Mouse (Mus musculus) lung, embryonic 16.5 days (tissue): Measurements from ENCODE around the gene Vamp1. TPM values are rescaled to one million over a fixed set of nuclear protein-coding genes. Genes with fewer than 3 reads are reported as not detected.

ENCODE experiments used
- ATAC-seq: fragments of 200-750 bp; cut with Nextera tagmentation; 2 replicates; pipeline ENCODE4 v1.8.0; 2017; ENCODE audit warnings: low read depth, mild to moderate bottlenecking, moderate library complexity
- H3K27ac ChIP-seq: fragments of 300-500 bp; sonication (generic); 2 replicates; pipeline ENCODE4 v1.5.1; 2014; ENCODE audit warnings: mild to moderate bottlenecking, control low read depth, low read length
- H3K27me3 ChIP-seq: fragments of 300-500 bp; sonication (generic); 2 replicates; pipeline ENCODE4 v1.6.1; 2014; ENCODE audit warnings: low read depth, low read length, mixed read lengths; ENCODE audit not compliant: control insufficient read depth, insufficient read depth
- H3K36me3 ChIP-seq: fragments of 300-500 bp; sonication (generic); 2 replicates; pipeline ENCODE4 v1.6.1; 2014; ENCODE audit warnings: low read length; ENCODE audit not compliant: control insufficient read depth, insufficient read depth
- H3K4me1 ChIP-seq: fragments of 300-500 bp; sonication (generic); replicated peaks from 2 replicates; pipeline ENCODE4 v1.6.1; 2014; ENCODE audit warnings: low read length, mixed read lengths; ENCODE audit not compliant: control insufficient read depth, insufficient read depth
- H3K4me2 ChIP-seq: fragments of 300-500 bp; sonication (generic); 2 replicates; pipeline ENCODE4 v1.6.1; 2014; ENCODE audit warnings: low read depth, low read length, control low read depth
- H3K4me3 ChIP-seq: fragments of 300-500 bp; sonication (generic); 2 replicates; pipeline ENCODE4 v1.5.1; 2014; ENCODE audit warnings: mild to moderate bottlenecking, low read length, control low read depth
- H3K9ac ChIP-seq: fragments of 300-500 bp; sonication (generic); 2 replicates; pipeline ENCODE4 v1.6.1; 2014; ENCODE audit warnings: low read length, control low read depth
- H3K9me3 ChIP-seq: fragments of 300-500 bp; sonication (generic); 2 replicates; pipeline ENCODE4 v1.6.1; 2016; ENCODE audit warnings: low read length; ENCODE audit not compliant: control insufficient read depth
- WGBS: fragments of 180-500 bp; shearing (Covaris S2); extraction: QIAGEN DNeasy Blood & Tissue Kit; methylation state at CpG from one replicate; pipeline ENCODE4 v1.1.7; 2014; 5-methylcytosine and 5-hydroxymethylcytosine counted together
- polyA plus RNA-seq: library from polyadenylated mRNA; unstranded; fragments of >200 nt; fragmentation: Nextera tagmentation; extraction: Ambion mirVana; gene quantifications from 2 replicates; pipeline ENCODE4 v1.2.1, GENCODE M21; 2015

Vamp1 gene
- polyA plus RNA-seq, 1 experiment from 2014 or later, result 5.2 TPM

GRCm38 (mm10) chr6:125236341-125236740 lies 21.0 kb downstream of the Vamp1 start:
- Histone ChIP-seq H3K36me3 (no peaks in the 10 kb centered on the region), H3K4me1 (peaks cover 16% of the 10 kb centered on the region; the same call in 1 of the 2 replicates), H3K4me3 (no peak overlapping the region), H3K27ac (no peak overlapping the region), H3K27me3 (no peaks in the 10 kb centered on the region), H3K4me2 (no peak overlapping the region), H3K9ac (0 out of 2 replicates have a peak overlapping the region, but pooled peaks have one; percentile 2), H3K9me3 (no peaks in the 10 kb centered on the region)
- 77% methylated on average over 6 of the region's 6 CpGs for WGBS
- ATAC-seq, result no peak

- H3K4me1 ChIP-seq, result peaks cover 15% of the 10 kb centered on the region; the same call in 1 of the 2 replicates
- H3K36me3 ChIP-seq, result no peaks in the 10 kb centered on the region
- no peak for ATAC-seq
- H3K4me3 ChIP-seq, result no peak within 1 kb of the TSS
- WGBS, result 47% methylated on average over 6 of the region's 6 CpGs
- peak within 1 kb of the TSS; percentile 34; the same call in 1 of the 2 replicates for H3K9ac ChIP-seq
- no peaks in the 10 kb centered on the region for H3K27me3 ChIP-seq
- no peaks in the 10 kb centered on the region for H3K9me3 ChIP-seq
- no peak within 1 kb of the TSS for H3K4me2 ChIP-seq
- H3K27ac ChIP-seq, result no peak within 1 kb of the TSS
These were observed 21.4 kb downstream of the Vamp1 start, which contains the start of gene Cd27 for GRCm38 (mm10) chr6:125236782-125237181. TSS of gene Cd27 (minus strand) at chr6:125237010.

GRCm38 (mm10) chr6:125237421-125237820 lies 22.1 kb downstream of the Vamp1 start:
- H3K36me3 ChIP-seq, result no peaks in the 10 kb centered on the region
- no peak overlapping the region for H3K4me3 ChIP-seq
- no peak overlapping the region for H3K27ac ChIP-seq
- WGBS, result 76% methylated on average over 4 of the region's 4 CpGs
- H3K27me3 ChIP-seq, result no peaks in the 10 kb centered on the region
- no peak overlapping the region for H3K9ac ChIP-seq
- H3K9me3 ChIP-seq, result no peaks in the 10 kb centered on the region
- H3K4me2 ChIP-seq, result no peak overlapping the region
- H3K4me1 ChIP-seq, result peaks cover 9% of the 10 kb centered on the region; the same call in 1 of the 2 replicates
- ATAC-seq, result no peak

GRCm38 (mm10) chr6:125238396-125238795 lies 23.0 kb downstream of the Vamp1 start:
- Histone ChIP-seq H3K4me3 (no peak overlapping the region), H3K9ac (no peak overlapping the region), H3K27me3 (no peaks in the 10 kb centered on the region), H3K4me2 (no peak overlapping the region), H3K36me3 (no peaks in the 10 kb centered on the region), H3K27ac (no peak overlapping the region), H3K9me3 (no peaks in the 10 kb centered on the region), H3K4me1 (peaks cover 8% of the 10 kb centered on the region; the same call in 1 of the 2 replicates)
- WGBS, result 27% methylated on average over 6 of the region's 6 CpGs
- ATAC-seq, result peak; percentile 34; the same call in 1 of the 2 replicates

- Histone ChIP-seq H3K27ac (no peak overlapping the region), H3K27me3 (no peaks in the 10 kb centered on the region), H3K4me3 (no peak overlapping the region), H3K9me3 (no peaks in the 10 kb centered on the region), H3K4me1 (peaks cover 2% of the 10 kb centered on the region; the same call in 1 of the 2 replicates), H3K9ac (no peak overlapping the region), H3K4me2 (no peak overlapping the region), H3K36me3 (no peaks in the 10 kb centered on the region)
- ATAC-seq, result no peak
- WGBS, result 89% methylated on average over 5 of the region's 5 CpGs
These were observed 24.2 kb downstream of the Vamp1 start for GRCm38 (mm10) chr6:125239547-125239946.

- Histone ChIP-seq H3K9me3 (no peaks in the 10 kb centered on the region), H3K27ac (no peak overlapping the region), H3K4me2 (no peak overlapping the region), H3K9ac (no peak overlapping the region), H3K4me3 (no peak overlapping the region), H3K27me3 (no peaks in the 10 kb centered on the region), H3K36me3 (no peaks in the 10 kb centered on the region), H3K4me1 (no peaks in the 10 kb centered on the region; the same call in 1 of the 2 replicates)
- no peak for ATAC-seq
- 68% methylated on average over 5 of the region's 5 CpGs for WGBS
These were observed 25.3 kb downstream of the Vamp1 start for GRCm38 (mm10) chr6:125240617-125241016.

- H3K27me3 ChIP-seq, result no peaks in the 10 kb centered on the region
- H3K4me3 ChIP-seq, result no peak overlapping the region
- no peak overlapping the region for H3K4me2 ChIP-seq
- no peaks in the 10 kb centered on the region for H3K36me3 ChIP-seq
- 73% methylated on average over 8 of the region's 8 CpGs for WGBS
- H3K9ac ChIP-seq, result no peak overlapping the region
- no peak overlapping the region for H3K27ac ChIP-seq
- H3K9me3 ChIP-seq, result no peaks in the 10 kb centered on the region
- H3K4me1 ChIP-seq, result no peaks in the 10 kb centered on the region; the same call in 1 of the 2 replicates
- ATAC-seq, result no peak
These were observed 26.2 kb downstream of the Vamp1 start for GRCm38 (mm10) chr6:125241566-125241965.

GRCm38 (mm10) chr6:125244551-125244950 lies 29.2 kb downstream of the Vamp1 start:
- Histone ChIP-seq H3K4me3 (no peak overlapping the region), H3K9me3 (no peaks in the 10 kb centered on the region), H3K36me3 (no peaks in the 10 kb centered on the region), H3K27me3 (no peaks in the 10 kb centered on the region), H3K9ac (no peak overlapping the region), H3K27ac (no peak overlapping the region), H3K4me2 (no peak overlapping the region), H3K4me1 (no peaks in the 10 kb centered on the region)
- no peak for ATAC-seq
- 29% methylated on average over 1 of the region's 1 CpGs for WGBS

GRCm38 (mm10) chr6:125252285-125252684 lies 36.9 kb downstream of the Vamp1 start:
- 67% methylated on average over 3 of the region's 3 CpGs for WGBS
- no peaks in the 10 kb centered on the region for H3K9me3 ChIP-seq
- no peak overlapping the region for H3K4me3 ChIP-seq
- no peaks in the 10 kb centered on the region for H3K36me3 ChIP-seq
- no peak overlapping the region for H3K9ac ChIP-seq
- H3K4me1 ChIP-seq, result no peaks in the 10 kb centered on the region
- no peak for ATAC-seq
- H3K4me2 ChIP-seq, result no peak overlapping the region
- H3K27me3 ChIP-seq, result no peaks in the 10 kb centered on the region
- H3K27ac ChIP-seq, result no peak overlapping the region

- H3K36me3 ChIP-seq, result no peaks in the 10 kb centered on the region
- H3K27ac ChIP-seq, result no peak overlapping the region
- no peak overlapping the region for H3K9ac ChIP-seq
- no peaks in the 10 kb centered on the region for H3K27me3 ChIP-seq
- H3K4me3 ChIP-seq, result no peak overlapping the region
- H3K4me1 ChIP-seq, result no peaks in the 10 kb centered on the region
- no peak for ATAC-seq
- no peak overlapping the region for H3K4me2 ChIP-seq
- no peaks in the 10 kb centered on the region for H3K9me3 ChIP-seq
- 82% methylated on average over 8 of the region's 8 CpGs for WGBS
These were observed 37.4 kb downstream of the Vamp1 start for GRCm38 (mm10) chr6:125252711-125253110.
